Mouse (Mus musculus): ENCODE measurements around the gene Srek1.

DNA sequence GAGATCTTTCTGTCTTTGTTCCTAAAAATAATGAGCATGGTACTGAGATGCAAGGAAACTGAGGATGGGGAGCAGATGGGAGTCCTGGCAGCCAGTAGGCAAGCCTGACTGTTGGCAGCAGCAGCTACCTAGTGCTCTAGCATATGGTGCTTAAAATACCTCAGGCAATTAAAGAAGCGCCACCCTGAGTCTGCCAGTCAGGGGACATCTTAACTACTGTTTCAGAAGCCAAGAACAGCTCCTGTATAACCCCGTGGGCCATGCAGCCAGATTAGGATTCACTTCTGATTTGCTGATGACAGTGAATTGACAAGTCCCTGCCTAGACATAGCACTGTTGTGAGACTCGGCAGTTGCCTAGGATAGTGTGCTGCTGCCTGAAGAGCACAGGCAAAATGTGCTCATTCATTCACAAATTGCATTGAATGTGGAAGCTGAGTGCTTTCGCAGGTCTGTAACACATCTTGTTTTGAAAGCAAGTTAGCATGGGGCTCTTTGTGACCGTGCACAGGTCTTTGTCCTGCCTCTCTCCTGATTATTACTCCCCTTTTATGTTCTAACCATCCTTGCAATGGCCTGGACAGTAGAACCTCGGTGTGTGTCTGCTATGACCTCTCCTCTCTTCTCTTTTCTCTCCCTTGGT is 31.9 kb upstream of the Srek1 start:
- TF ChIP-seq EP300 (IDR thresholded peaks at IDR 0.05) (no peak), CTCF (IDR thresholded peaks at IDR 0.05) (no peak)
